Mouse (Mus musculus): Measurements from ENCODE around the gene Ttyh2.

Ttyh2 gene

GRCm38 (mm10) chr11:114702311-114702995, 27.2 kb downstream of the Ttyh2 start:
- in situ Hi-C loops (cut with MboI, MseI): no loop called here

- in situ Hi-C loops (cut with MboI, MseI): no loop called here
Measured at GRCm38 (mm10) chr11:114702996-114703361, 27.7 kb downstream of the Ttyh2 start.

GRCm38 (mm10) chr11:114704071-114704913, 29.1 kb downstream of the Ttyh2 start:
- in situ Hi-C loops (cut with MboI, MseI): no loop called here

- in situ Hi-C loops (cut with MboI, MseI): no loop called here
Measured at GRCm38 (mm10) chr11:114706358-114706757, 31.1 kb downstream of the Ttyh2 start.

GRCm38 (mm10) chr11:114711393-114711792, 36.2 kb downstream of the Ttyh2 start:
- in situ Hi-C loops (cut with MboI, MseI): no loop called here

GRCm38 (mm10) chr11:114711861-114712260, 36.6 kb downstream of the Ttyh2 start:
- in situ Hi-C loops (cut with MboI, MseI): no loop called here

- in situ Hi-C loops (cut with MboI, MseI): no loop called here
Measured at GRCm38 (mm10) chr11:114714526-114714925, 39.3 kb downstream of the Ttyh2 start.

GRCm38 (mm10) chr11:114715531-114715930, 40.3 kb downstream of the Ttyh2 start:
- in situ Hi-C loops (cut with MboI, MseI): no loop called here

GRCm38 (mm10) chr11:114720535-114720934, 45.3 kb downstream of the Ttyh2 start:
- in situ Hi-C loops (cut with MboI, MseI): no loop called here

- in situ Hi-C loops (cut with MboI, MseI): no loop called here
Measured at GRCm38 (mm10) chr11:114722438-114722837, 47.2 kb downstream of the Ttyh2 start.

GRCm38 (mm10) chr11:114723030-114723429, 47.8 kb downstream of the Ttyh2 start:
- in situ Hi-C loops (cut with MboI, MseI): no loop called here

GRCm38 (mm10) chr11:114724787-114725590, 49.8 kb downstream of the Ttyh2 start:
- in situ Hi-C loops (cut with MboI, MseI): no loop called here

GRCm38 (mm10) chr11:114726965-114727825, 52.0 kb downstream of the Ttyh2 start, which contains the start of gene Dnaic2:
Gene Dnaic2 (plus strand): TSS chr11:114727408.
- in situ Hi-C loops (cut with MboI, MseI): no loop called here

GRCm38 (mm10) chr11:114727826-114728186, 52.6 kb downstream of the Ttyh2 start:
- in situ Hi-C loops (cut with MboI, MseI): no loop called here

GRCm38 (mm10) chr11:114728333-114728732, 53.1 kb downstream of the Ttyh2 start:
- in situ Hi-C loops (cut with MboI, MseI): no loop called here

GRCm38 (mm10) chr11:114729832-114730363, 54.7 kb downstream of the Ttyh2 start:
- in situ Hi-C loops (cut with MboI, MseI): no loop called here

GRCm38 (mm10) chr11:114731711-114732110, 56.5 kb downstream of the Ttyh2 start:
- in situ Hi-C loops (cut with MboI, MseI): no loop called here

- in situ Hi-C loops (cut with MboI, MseI): no loop called here
Measured at GRCm38 (mm10) chr11:114732890-114733289, 57.7 kb downstream of the Ttyh2 start.

GRCm38 (mm10) chr11:114736111-114736510, 60.9 kb downstream of the Ttyh2 start:
- in situ Hi-C loops (cut with MboI, MseI): no loop called here

GRCm38 (mm10) chr11:114736913-114737624, 61.8 kb downstream of the Ttyh2 start:
- in situ Hi-C loops (cut with MboI, MseI): no loop called here
